Mouse (Mus musculus) testis, postnatal 10 days (tissue): ENCODE measurements around the gene Zfp598.
"Not testable (repeated sequence)": the region's sequence is repeated elsewhere in the genome, so short reads cannot be mapped to it uniquely, and the experiment has no call there.

ENCODE experiments used
- DNase-seq: peaks from one replicate; pipeline ENCODE4 v3.0.0; 2021; ENCODE audit warnings: low spot score

The Zfp598 gene

GRCm38 (mm10) chr17:24687599-24687998 lies 18.1 kb downstream of the Zfp598 start:
- DNase-seq = no peak

GRCm38 (mm10) chr17:24689251-24690081 lies 20.0 kb downstream of the Zfp598 start, which contains the start of gene Syngr3:
Gene Syngr3 (minus strand): TSS chr17:24689955.
- no peak for DNase-seq

GRCm38 (mm10) chr17:24692385-24692784 lies 22.9 kb downstream of the Zfp598 start:
- DNase-seq = no peak

GRCm38 (mm10) chr17:24695326-24696010 lies 26.0 kb downstream of the Zfp598 start:
- no peak for DNase-seq

- peak; percentile 95 for DNase-seq
Measured at GRCm38 (mm10) chr17:24696011-24696697, 26.7 kb downstream of the Zfp598 start, which contains the start of the genes Gfer and Noxo1. Gene Gfer (minus strand): TSS chr17:24696156. Gene Noxo1 (plus strand): TSS chr17:24696234.

- DNase-seq = peak; percentile 59
Measured at GRCm38 (mm10) chr17:24697985-24698384, 28.5 kb downstream of the Zfp598 start.

- peak; percentile 37 for DNase-seq
Measured at GRCm38 (mm10) chr17:24698715-24699114, 29.2 kb downstream of the Zfp598 start.

- DNase-seq = no peak
Measured at GRCm38 (mm10) chr17:24699473-24699872, 30.0 kb downstream of the Zfp598 start.

- peak; percentile 32 for DNase-seq
Measured at GRCm38 (mm10) chr17:24701251-24701650, 31.8 kb downstream of the Zfp598 start.

- DNase-seq = peak; percentile 43
Measured at GRCm38 (mm10) chr17:24705821-24706220, 36.3 kb downstream of the Zfp598 start.

GRCm38 (mm10) chr17:24706982-24707800 lies 37.7 kb downstream of the Zfp598 start, which contains the start of gene Tbl3:
Gene Tbl3 (minus strand): TSS chr17:24707660.
- DNase-seq = peak; percentile 97

- peak; percentile 54 for DNase-seq
Measured at GRCm38 (mm10) chr17:24707801-24708425, 38.4 kb downstream of the Zfp598 start.

- DNase-seq = no peak
Measured at GRCm38 (mm10) chr17:24708646-24709045, 39.2 kb downstream of the Zfp598 start.

- no peak for DNase-seq
Measured at GRCm38 (mm10) chr17:24715556-24715955, 46.1 kb downstream of the Zfp598 start.

- DNase-seq = peak; percentile 38
Measured at GRCm38 (mm10) chr17:24716166-24716682, 46.7 kb downstream of the Zfp598 start.

GRCm38 (mm10) chr17:24717943-24718342 lies 48.5 kb downstream of the Zfp598 start, which contains the start of the genes Rnf151 and Rps2:
Gene Rnf151 (minus strand): TSS chr17:24718063.
Gene Rps2 (plus strand): TSS chr17:24718116.
- DNase-seq = peak; percentile 40

GRCm38 (mm10) chr17:24718938-24719337 lies 49.5 kb downstream of the Zfp598 start:
- not testable (repeated sequence) for DNase-seq

GRCm38 (mm10) chr17:24719494-24720222 lies 50.2 kb downstream of the Zfp598 start:
- peak; percentile 98 for DNase-seq

- DNase-seq = peak; percentile 39
Measured at GRCm38 (mm10) chr17:24720616-24721015, 51.1 kb downstream of the Zfp598 start.
